Mouse (Mus musculus): ENCODE measurements around the gene Tgm3.

Tgm3 gene

GRCm38 (mm10) chr2:130012026-130012425 lies at the start of gene Tgm3:
TSS of gene Tgm3 (plus strand) at chr2:130012349.
- DNase-seq = no peak

DNA sequence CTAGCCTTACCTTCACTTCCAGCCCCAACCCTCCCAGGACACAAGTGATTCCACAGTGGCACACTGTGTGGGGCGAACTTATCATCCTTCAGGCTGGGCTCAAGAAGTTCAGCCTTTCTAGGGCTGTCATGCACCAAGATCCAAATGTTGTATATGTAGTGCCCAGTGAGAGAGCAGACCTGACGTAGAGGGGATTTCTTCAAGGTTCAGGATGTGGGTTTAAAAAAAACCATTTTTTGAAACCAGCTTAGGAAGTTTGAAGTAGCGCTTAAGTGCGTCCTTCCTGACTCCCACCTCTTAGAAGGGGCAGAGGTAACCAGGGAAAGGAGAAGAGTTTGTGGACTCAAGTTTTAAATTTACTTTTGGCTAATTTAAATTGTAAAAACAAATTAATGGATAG lies 31.5 kb upstream of the Tgm3 start:
- DNase-seq = no peak

GRCm38 (mm10) chr2:129987527-129988045 lies 24.6 kb upstream of the Tgm3 start:
- DNase-seq = no peak

- DNase-seq = no peak
Measured at GRCm38 (mm10) chr2:129989646-129990045, 22.5 kb upstream of the Tgm3 start.

- no peak for DNase-seq
Measured at GRCm38 (mm10) chr2:129994468-129994867, 17.7 kb upstream of the Tgm3 start.

DNA sequence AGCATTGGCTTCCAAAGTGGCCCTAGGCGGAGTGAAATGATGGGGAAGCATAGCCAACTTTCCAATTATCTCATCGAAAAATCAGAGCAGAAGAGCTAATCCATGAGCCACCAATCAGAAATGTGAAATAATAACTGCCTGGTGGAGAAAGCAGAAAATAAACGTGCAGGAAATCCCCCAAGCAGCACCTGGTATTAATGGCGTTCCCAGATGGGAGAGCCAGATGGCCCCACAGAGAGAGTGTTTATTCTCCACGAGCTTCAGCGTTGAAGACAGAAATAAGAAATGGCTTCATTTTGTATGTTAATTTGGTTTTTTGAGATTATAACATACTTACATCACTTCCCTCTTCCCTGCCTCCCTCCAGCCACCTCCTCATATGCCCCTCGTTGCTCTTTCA lies 13.7 kb upstream of the Tgm3 start:
- DNase-seq = peak; percentile 63 to 73

DNA sequence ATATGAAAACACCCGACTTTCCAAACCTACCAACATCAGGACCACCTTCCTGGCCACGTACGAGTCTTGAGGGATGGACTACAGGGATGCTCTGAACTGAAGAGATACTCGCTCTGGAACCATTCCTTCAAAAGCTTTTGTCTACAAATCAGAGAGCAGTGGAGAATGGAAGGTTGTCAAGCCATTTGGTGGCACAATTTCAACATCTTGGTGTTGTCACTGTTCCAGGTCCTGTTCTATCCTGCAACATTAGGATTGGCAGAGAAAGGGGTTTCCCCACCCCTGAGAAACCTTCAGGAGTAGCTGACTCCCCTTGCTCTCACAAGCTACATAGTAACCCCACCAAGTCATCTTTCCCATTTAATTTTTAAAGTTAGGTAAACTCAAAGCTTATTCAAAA lies 12.9 kb upstream of the Tgm3 start:
- DNase-seq = peak; percentile 34 to 48

- DNase-seq = peak in 1 of 2 experiments; percentile 20
Measured at GRCm38 (mm10) chr2:130000601-130001000, 11.5 kb upstream of the Tgm3 start.

DNA sequence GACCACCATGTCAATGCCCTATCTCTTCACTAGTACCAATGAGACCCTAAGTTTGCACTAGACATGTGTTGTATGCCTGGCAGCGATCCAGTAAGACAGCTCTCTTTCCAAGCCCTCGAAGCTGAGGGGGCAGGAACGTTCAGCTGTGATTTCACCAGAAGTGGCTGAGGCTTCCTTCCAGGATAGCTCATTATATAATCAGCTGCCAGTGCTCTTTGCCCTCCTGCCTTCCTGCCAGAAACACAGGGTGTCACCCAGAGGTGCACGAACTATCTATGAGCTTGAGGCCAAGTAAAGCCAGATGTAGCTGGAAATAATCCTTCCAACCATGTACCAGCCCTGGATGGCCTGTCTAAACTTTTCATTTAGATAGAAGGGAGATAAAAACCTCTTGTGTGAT lies 8.1 kb upstream of the Tgm3 start:
- DNase-seq = no peak

DNA sequence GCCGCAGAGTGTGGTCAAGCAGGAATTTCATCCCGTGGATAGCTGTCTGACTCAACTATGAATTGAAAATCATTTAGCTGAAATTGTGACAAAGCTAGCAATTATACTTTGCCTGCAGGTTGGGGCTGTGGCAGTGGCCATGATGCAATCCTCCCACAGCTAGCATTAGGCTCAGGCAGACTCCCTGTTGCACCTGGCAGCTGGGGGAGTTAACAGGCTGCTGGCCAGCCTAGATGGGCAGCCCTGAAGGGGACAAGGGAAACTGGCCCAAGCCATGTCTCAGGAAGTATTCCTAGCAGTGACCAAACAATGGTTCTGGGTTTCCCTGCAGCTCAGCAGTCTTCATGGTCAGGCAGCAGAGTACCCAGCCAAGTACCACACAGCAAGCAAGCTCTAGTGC lies 2.8 kb upstream of the Tgm3 start:
- no peak for DNase-seq

- DNase-seq = no peak
Measured at GRCm38 (mm10) chr2:130013646-130014045, 1.5 kb downstream of the Tgm3 start.

DNA sequence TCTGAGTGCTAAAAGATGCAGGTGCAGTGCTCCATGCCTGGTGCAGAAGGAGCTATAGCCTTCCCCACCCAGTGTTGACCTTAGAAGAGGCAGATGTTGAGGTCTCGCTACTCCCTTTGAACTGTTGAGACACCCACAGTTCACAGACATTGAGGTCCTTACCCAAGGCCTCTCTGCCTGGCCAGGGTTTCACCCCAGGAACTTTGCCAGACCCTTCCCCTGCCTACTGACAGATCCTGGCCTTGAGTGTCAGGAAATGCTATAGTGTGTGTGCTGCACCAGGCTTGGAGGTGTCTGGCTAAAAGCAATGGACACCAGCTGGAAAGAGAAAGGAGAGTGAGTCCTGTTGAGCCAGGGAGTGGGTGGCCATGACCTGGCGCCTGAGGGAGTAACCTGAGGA lies 3.0 kb downstream of the Tgm3 start:
- no peak for DNase-seq

GRCm38 (mm10) chr2:130018084-130018483 lies 5.9 kb downstream of the Tgm3 start:
- no peak for DNase-seq

GRCm38 (mm10) chr2:130027890-130028289 lies 15.7 kb downstream of the Tgm3 start:
- DNase-seq = no peak

- DNase-seq = no peak
Measured at GRCm38 (mm10) chr2:130029826-130030225, 17.7 kb downstream of the Tgm3 start.

DNA sequence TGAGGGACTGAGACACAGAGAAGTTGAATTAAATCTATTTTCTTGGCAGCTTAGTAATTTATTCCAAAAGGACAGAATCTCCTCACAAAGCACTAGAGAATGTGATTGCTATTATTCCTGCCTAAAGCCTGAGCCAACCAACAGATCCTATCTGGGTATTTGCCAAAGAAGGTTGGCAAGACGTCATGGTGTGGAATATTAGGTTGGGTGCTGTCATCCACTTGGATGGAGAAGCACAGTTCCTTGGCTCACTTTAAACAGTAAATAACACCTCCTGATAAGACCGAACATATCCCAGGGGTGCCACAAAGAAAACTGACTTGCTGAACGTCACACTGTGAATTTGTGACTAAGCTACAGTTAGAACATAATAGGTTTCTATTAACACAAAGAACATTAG lies 20.5 kb downstream of the Tgm3 start:
- DNase-seq = peak in 1 of 2 experiments; percentile 22

DNA sequence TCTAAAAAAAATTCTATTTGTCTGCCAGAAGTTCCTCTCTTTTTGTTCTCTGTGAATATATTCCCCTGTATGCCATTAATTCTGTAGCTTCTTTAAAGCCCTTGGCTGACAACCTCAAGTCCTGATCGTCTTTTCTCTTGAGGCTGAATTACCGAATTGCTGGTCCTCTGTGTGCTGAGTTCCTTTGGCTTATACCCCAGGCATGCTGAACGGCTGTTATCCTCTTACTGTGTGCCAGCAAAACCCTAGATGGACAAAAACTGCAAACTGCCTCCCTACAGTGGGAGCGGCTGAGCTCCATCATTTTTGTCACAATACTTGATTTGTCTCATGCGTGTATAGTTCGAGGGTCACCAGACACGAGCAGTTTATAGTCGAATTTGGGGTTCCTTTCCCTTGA lies 24.7 kb downstream of the Tgm3 start:
- DNase-seq = peak in 1 of 2 experiments; percentile 24

GRCm38 (mm10) chr2:130038971-130039370 lies 26.8 kb downstream of the Tgm3 start:
- DNase-seq = no peak

GRCm38 (mm10) chr2:130040190-130040886 lies 28.2 kb downstream of the Tgm3 start:
- no peak for DNase-seq

DNA sequence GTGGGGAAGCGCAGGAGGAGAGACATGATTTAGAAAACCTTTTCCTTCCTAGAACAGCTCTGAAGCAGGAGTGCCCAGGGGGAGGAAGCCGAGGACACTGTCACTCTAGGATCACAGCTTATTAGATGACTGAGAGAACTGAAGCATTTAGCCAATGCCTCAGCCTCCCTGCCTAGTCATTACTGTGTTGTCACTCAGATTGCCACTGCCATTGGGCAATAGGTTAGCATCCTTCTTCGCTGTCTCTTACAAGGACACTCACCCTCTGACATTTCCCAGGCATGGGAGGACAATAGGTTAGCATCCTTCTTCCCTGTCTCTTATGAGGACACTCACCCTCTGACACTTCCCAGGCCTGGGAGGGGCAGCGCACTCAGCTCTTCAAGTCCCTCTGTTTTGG lies 31.7 kb downstream of the Tgm3 start:
- DNase-seq = no peak

DNA sequence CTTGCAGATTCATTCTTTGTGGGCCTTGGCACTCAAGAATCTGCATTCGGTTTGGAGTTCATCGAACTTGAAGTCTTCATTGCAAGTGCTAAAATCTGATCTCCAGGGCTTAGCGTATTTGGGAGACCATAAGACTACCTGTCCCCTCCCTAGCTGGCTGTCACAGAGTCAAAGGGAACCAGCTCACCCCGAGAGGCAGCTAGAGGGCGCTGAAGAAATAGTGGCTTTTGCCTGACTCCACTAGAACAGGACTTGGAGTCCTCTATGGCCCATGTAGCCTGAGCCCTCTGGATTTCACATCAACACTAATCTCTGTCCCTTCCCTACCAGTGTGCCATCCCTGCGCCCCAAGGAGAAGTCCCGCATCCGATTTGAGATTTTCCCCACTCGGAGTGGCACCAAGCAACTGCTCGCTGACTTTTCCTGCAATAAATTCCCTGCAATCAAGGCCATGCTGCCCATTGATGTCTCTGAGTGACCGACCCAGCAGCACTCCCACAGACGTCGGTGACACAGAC lies 35.8 kb downstream of the Tgm3 start:
- no peak for DNase-seq

- no peak for DNase-seq
Measured at GRCm38 (mm10) chr2:130048792-130049191, 36.6 kb downstream of the Tgm3 start.

- DNase-seq = no peak
Measured at GRCm38 (mm10) chr2:130058149-130058548, 46.0 kb downstream of the Tgm3 start.

GRCm38 (mm10) chr2:130068228-130068627 lies 56.1 kb downstream of the Tgm3 start:
- DNase-seq = peak in 1 of 2 experiments; percentile 47

GRCm38 (mm10) chr2:130070396-130070795 lies 58.2 kb downstream of the Tgm3 start:
- no peak for DNase-seq
